Mouse (Mus musculus) brain, embryonic 14.5 days (tissue): ENCODE data around the gene Kcnk2. TPM values are rescaled to one million over a fixed set of nuclear protein-coding genes. Genes with fewer than 3 reads are reported as not detected.

Source experiments
- DNase-seq: peaks from one replicate; pipeline ENCODE4 v3.0.0-alpha.2; 2011; ENCODE audit warnings: low read depth
- CTCF ChIP-seq: fragments of 200-500 bp; IDR thresholded peaks from 2 replicates; pipeline ENCODE4 v1.5.1; 2012; ENCODE audit warnings: inconsistent platforms, mild to moderate bottlenecking, moderate library complexity, borderline replicate concordance; ENCODE audit not compliant: insufficient read depth, insufficient read length; ENCODE audit errors: extremely low read depth
- POLR2A ChIP-seq: fragments of 200-500 bp; IDR thresholded peaks from 2 replicates; pipeline ENCODE4 v1.6.1; 2012; ENCODE audit warnings: mild to moderate bottlenecking, inconsistent platforms, borderline replicate concordance; ENCODE audit not compliant: poor library complexity, insufficient read depth, insufficient read length, severe bottlenecking; ENCODE audit errors: extremely low read depth
- polyA plus RNA-seq: library from polyadenylated mRNA; depleted of rRNA; stranded (reverse); fragments of >200 nt; gene quantifications from 2 replicates; pipeline ENCODE4 v1.2.3, GENCODE M21; 2012

Gene Kcnk2
- polyA plus RNA-seq, 1 experiment: 27.3 TPM

DNA sequence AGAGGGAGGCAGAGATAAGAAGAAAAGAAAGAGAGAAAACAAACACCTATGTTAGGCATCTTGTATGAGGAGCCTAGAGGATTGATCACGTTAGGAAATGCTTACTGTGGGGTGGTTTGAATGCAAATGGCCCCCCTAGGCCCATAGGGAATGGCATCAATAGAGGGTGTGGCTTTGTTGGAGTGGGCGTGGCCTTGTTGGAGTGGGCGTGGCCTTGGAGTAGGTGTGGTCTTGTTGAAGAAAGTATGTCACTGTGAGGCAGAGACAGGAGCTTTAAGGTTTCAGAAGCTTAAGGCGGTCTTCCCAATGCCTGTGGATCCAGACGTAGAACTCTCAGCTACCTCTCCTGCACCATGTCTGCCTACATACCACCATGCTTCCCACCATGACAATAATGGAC is 166.8 kb downstream of the Kcnk2 start:
- no peak for DNase-seq
- TF ChIP-seq CTCF (no peak), POLR2A (no peak)

DNA sequence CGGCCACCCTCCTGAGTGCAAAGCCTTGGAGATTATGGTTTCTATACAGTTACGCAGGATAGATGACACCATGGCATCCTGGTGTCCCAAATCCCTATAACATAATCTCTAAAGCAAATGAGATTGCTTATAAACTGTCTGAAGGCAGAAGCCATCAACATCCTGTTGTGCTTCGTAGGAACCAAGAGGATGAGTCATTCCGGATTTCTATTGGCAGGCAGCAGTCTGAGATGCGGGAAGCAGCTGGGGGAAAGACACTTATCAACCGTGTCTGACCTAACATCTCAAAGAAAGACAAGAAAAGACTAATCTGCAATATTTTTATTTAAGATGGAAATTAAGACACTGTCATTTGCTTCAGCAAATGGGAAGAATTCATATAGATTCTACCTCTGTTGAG is 169.2 kb downstream of the Kcnk2 start:
- TF ChIP-seq POLR2A: no peak
- no peak for TF ChIP-seq CTCF

DNA sequence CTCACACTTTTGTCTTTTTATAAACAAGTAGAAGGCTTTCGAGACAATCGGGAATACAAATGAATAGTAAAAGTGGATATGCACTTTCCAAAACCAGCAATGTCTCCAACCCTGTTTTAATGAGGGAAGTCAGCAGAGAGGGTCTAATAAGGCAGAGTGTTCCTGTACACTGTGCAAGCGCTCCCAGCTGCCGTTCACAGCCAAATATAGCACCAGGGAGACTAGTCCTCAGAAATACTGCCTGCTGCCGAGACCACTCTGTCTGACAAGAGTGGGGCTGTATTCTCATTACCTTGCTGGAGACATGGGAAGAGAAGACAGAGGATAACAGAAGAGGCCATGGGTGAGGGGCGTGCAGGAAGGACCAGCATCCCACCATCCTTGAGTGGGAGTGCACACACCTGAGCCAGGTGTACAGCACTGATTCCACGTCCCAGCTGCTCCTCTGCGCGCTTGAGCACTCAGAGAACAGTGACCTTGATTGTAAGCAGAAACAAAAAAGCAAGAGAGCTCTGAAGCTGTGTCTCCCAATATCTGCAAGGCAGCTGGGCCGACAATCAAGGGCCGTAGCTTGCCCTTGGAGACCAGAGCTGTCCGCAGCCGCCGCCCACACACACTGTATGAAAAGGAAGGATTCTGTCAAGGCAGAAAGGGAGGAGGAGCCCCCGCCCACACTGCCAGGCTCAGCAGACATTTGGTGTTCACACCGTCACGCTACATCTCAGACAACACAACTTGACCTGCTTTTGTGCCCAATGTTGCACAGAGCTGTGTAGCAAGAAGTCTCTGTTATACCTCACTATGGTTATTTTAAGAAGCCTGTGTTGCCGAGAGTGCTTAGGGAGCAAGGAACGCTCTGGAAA is 173.6 kb downstream of the Kcnk2 start:
- TF ChIP-seq POLR2A (no peak), CTCF (no peak)
- DNase-seq: no peak

More for the DNA sequence above, 169.2 kb downstream of the Kcnk2 start:
- DNase-seq: no peak

GRCm38 (mm10) chr1:189227479-189227878 is 174.6 kb downstream of the Kcnk2 start:
- TF ChIP-seq CTCF (peak; percentile 22; the same call in 1 of the 2 replicates), POLR2A (no peak)
- no peak for DNase-seq

DNA sequence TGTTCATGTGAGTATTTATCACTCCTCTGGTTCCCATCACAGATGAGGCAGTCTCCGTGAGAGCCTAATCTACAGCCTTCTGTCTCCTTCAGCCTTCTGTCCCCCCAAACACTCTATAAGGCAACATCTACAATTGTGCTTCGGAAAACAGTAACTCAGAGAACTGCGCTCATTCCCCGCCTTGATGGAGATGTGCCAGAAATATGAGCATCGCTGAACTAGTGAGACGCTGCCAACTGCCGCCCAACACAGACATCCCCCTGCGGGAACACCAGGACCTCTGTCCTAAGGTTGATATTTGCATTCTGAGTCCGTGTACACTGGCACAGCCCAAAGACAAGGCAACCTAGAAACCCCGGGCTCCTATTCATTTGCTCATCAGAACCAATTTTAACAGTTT is 183.0 kb downstream of the Kcnk2 start:
- peak; percentile 57 for DNase-seq
- TF ChIP-seq POLR2A (no peak), CTCF (no peak)

DNA sequence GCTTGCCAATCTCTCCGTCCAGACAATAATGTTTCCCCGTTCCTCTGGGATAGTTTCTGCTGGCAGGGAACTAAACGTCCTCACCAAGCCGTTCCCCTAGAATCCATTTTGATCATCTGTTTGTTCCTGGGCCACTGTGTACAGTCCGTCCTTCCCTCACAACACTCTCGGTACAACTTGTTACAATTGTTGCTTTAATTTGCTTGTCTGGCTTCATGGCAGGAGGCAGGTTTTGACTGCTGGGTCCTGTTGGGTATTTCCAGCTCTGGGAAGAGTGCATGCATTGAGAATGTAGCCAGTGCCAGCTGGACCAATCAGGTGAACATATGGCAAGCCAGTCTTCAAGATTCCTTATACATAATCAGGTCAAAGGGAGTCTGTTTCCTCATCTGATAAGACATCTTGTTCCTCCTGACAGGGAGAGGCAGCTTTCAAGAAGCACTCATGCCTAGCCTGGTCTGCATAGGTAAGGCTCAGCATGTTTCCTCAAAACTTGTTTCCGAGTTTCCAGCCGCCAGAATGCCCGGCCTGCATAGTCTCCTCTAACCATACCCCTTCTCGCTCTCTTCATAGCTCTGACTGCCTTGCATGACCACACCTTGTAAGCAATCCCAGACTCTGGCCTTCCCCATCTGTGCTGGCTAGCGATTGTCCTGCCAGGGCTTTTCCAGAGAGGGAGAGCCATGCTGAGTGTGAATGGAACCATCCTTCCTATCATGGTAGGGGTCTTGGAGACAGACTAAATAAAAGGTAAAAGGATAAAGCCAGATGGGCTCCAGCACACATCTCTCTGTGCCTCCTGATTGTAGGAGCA is 184.1 kb downstream of the Kcnk2 start:
- TF ChIP-seq POLR2A (no peak), CTCF (no peak)
- DNase-seq: peak; percentile 62

GRCm38 (mm10) chr1:189215131-189215530 is 186.9 kb downstream of the Kcnk2 start:
- TF ChIP-seq POLR2A: no peak
- TF ChIP-seq CTCF: no peak
- DNase-seq: no peak

- TF ChIP-seq CTCF: no peak
- TF ChIP-seq POLR2A: no peak
- DNase-seq: no peak
These were observed 187.6 kb downstream of the Kcnk2 start for GRCm38 (mm10) chr1:189214477-189214876.

- TF ChIP-seq POLR2A (no peak), CTCF (no peak)
- no peak for DNase-seq
These were observed 192.4 kb downstream of the Kcnk2 start for GRCm38 (mm10) chr1:189209715-189210108.

GRCm38 (mm10) chr1:189209029-189209714 is 192.9 kb downstream of the Kcnk2 start:
- peak; percentile 40 for DNase-seq

DNA sequence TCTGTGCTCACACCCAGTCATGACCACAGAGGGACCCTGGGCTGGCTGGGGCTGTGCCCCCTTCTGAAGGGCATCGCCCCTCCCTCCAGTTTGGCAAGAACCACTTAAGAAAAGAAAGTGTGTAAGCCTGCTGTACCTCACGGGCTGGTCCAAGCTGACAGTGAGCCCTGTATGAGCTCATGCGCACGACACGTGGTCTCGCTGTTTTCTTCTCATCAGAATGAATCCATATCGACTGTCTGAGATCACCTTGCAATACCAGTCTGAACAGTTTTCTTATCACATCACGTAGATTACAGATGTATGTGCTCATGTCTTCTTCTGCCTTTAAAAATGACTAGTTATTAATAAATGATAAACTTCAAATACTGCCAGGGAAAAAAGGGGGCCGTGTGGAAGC is 193.5 kb downstream of the Kcnk2 start:
- DNase-seq: no peak
- TF ChIP-seq POLR2A (no peak), CTCF (no peak)

More at GRCm38 (mm10) chr1:189209029-189209714, 192.9 kb downstream of the Kcnk2 start:
- TF ChIP-seq POLR2A (no peak), CTCF (no peak)

DNA sequence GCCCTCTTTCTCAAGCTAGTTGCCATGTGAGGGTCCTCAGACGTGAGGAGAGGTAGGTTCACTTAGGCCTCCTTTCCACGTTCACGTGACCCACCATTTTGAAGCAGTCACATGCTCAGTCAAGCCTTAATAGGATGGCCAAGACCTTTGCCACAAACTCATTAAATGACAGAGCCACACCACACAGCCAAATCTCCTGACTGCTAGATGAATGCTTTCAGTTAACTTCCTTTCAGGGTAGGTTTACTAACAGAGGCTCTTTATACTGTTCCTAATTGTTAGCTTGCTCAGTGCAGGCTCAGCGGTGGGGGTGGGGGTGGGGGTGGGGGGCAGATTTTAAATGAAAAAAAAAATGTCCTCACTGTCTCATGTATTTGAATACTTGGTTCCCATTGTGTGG is 206.3 kb downstream of the Kcnk2 start:
- no peak for TF ChIP-seq CTCF
- no peak for TF ChIP-seq POLR2A
- DNase-seq: peak; percentile 68
